Mouse (Mus musculus) heart, embryonic 15.5 days (tissue): ENCODE data around the gene Fxyd6. TPM values are rescaled to one million over a fixed set of nuclear protein-coding genes. Genes with fewer than 3 reads are reported as not detected.

Source experiments
- ATAC-seq: fragments of 200-750 bp; cut with Nextera tagmentation; replicated peaks from 2 replicates; pipeline ENCODE4 v1.8.0; 2017; ENCODE audit warnings: low read depth, moderate TSS enrichment; ENCODE audit not compliant: insufficient number of reproducible peaks, insufficient read depth, low FRiP score
- H3K27ac ChIP-seq: fragments of 300-500 bp; sonication (generic); 2 replicates; pipeline ENCODE4 v1.5.1; 2015; ENCODE audit warnings: mild to moderate bottlenecking, inconsistent platforms
- H3K27me3 ChIP-seq: fragments of 300-500 bp; sonication (generic); 2 replicates; pipeline ENCODE4 v1.6.1; 2015; ENCODE audit warnings: inconsistent platforms
- H3K36me3 ChIP-seq: fragments of 300-500 bp; sonication (generic); 2 replicates; pipeline ENCODE4 v1.6.1; 2015; ENCODE audit warnings: mild to moderate bottlenecking, inconsistent platforms
- H3K4me1 ChIP-seq: fragments of 300-500 bp; sonication (generic); replicated peaks from 2 replicates; pipeline ENCODE4 v1.6.1; 2015; ENCODE audit warnings: inconsistent platforms
- H3K4me2 ChIP-seq: fragments of 300-500 bp; sonication (generic); 2 replicates; pipeline ENCODE4 v1.6.1; 2015; ENCODE audit warnings: inconsistent platforms, mild to moderate bottlenecking, moderate library complexity
- H3K4me3 ChIP-seq: fragments of 300-500 bp; sonication (generic); 2 replicates; pipeline ENCODE4 v1.5.1; 2015; ENCODE audit warnings: mild to moderate bottlenecking, inconsistent platforms
- H3K9ac ChIP-seq: fragments of 300-500 bp; sonication (generic); 2 replicates; pipeline ENCODE4 v1.6.1; 2015; ENCODE audit warnings: mild to moderate bottlenecking, inconsistent platforms
- H3K9me3 ChIP-seq: fragments of 300-500 bp; sonication (generic); replicated peaks from 2 replicates; pipeline ENCODE4 v1.6.1; 2016; ENCODE audit warnings: inconsistent platforms
- WGBS: fragments of 180-500 bp; shearing (Covaris S2); methylation state at CpG from one replicate; pipeline ENCODE4 v1.1.7; 2015; ENCODE audit warnings: mixed read lengths; 5-methylcytosine and 5-hydroxymethylcytosine counted together
- polyA plus RNA-seq: library from polyadenylated mRNA; unstranded; fragments of >200 nt; fragmentation: Nextera tagmentation; extraction: Ambion mirVana; gene quantifications from 2 replicates; pipeline ENCODE4 v1.2.1, GENCODE M21; 2015

Fxyd6 gene
- polyA plus RNA-seq, 1 experiment from 2014 or later, result 37.6 TPM

GRCm38 (mm10) chr9:45412287-45412686 lies 42.3 kb downstream of the Fxyd6 start:
- Histone ChIP-seq H3K36me3 (no peaks in the 10 kb centered on the region), H3K9me3 (no peaks in the 10 kb centered on the region), H3K4me3 (no peak overlapping the region), H3K4me1 (peaks cover 5% of the 10 kb centered on the region), H3K9ac (no peak overlapping the region), H3K27ac (no peak overlapping the region), H3K27me3 (peaks cover 20% of the 10 kb centered on the region), H3K4me2 (peak overlapping the region; percentile 29)
- no peak for ATAC-seq
- 6% methylated on average over 10 of the region's 10 CpGs for WGBS

DNA sequence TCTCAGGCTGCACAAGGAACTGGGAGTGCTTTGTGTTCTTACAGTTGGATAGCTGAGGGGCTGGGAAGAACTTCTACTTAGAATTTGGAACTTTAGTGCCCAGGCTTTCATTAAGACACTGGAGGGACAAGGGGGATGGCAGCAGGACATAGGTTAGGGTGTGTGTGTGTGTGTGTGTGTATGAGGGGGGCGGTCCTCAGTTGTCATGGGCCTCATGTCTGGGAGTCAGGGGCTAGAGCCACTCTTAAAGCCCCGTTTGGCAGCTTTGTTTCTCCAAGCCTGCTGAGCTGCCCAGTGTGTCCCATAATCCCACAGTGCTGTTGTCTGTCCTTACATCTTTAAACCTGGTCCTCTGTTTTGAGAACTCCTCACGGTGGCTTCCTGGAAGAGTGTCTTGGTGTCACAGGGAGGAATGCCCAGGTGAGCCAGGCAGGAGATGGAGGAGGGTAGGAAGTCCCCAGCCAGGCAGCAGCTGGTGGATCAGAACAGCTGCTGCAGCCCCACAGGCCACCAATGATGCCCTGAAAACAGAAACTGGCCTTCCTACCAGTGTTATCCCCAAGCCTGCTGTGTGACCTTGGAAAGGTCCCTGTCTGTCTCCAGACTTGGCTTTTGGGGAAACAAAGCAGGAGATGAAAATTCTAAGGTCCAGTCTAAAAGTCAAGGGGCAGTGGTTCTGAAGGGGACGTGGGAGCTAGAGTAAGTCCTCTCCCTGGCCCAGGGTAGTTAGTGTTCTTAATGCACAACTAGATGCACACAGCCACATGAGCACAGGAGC lies 42.9 kb downstream of the Fxyd6 start:
- no peak overlapping the region for H3K9ac ChIP-seq
- no peak for ATAC-seq
- no peaks in the 10 kb centered on the region for H3K36me3 ChIP-seq
- no peaks in the 10 kb centered on the region for H3K9me3 ChIP-seq
- no peak overlapping the region for H3K27ac ChIP-seq
- H3K4me3 ChIP-seq, result no peak overlapping the region
- WGBS, result 74% methylated on average over 4 of the region's 4 CpGs
- H3K27me3 ChIP-seq, result peaks cover 15% of the 10 kb centered on the region
- no peak overlapping the region for H3K4me2 ChIP-seq
- peaks cover 5% of the 10 kb centered on the region for H3K4me1 ChIP-seq

DNA sequence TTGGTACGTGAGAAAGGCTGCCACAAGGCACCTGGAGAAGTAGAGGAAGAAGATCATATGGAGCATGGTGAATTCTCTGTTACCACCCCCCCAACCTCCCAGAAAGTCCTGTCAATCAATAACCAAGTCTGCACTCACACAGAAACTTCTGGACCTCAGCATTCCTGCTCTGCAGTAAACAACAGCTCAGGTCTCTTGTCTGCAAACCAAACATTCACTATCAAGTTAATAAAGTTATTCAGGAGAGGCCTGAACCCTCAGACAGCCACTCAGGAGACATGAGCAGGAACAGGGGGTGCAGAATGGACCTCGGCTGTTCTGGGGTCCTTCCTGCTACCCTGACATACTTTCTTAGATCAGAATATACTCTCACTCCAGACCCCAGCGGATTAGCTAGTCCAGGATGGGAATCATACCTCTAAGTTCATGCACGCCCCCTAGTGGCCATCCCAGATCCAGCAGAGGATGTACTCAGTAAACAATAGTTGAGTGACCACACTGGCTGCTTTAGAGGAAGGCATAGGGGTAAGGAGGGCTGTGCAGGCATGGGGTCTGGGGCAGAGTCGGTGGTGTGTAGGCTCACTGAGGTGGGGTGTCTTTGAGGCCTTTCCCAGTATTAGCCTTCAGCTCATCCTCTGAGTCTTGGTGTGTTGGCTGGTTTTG lies 43.6 kb downstream of the Fxyd6 start:
- peaks cover 14% of the 10 kb centered on the region; the same call in 1 of the 2 replicates for H3K27me3 ChIP-seq
- no peak overlapping the region for H3K4me3 ChIP-seq
- 55% methylated on average over 5 of the region's 5 CpGs for WGBS
- H3K4me1 ChIP-seq, result peaks cover 5% of the 10 kb centered on the region
- H3K27ac ChIP-seq, result no peak overlapping the region
- H3K36me3 ChIP-seq, result no peaks in the 10 kb centered on the region
- H3K9ac ChIP-seq, result no peak overlapping the region
- ATAC-seq, result no peak
- H3K4me2 ChIP-seq, result no peak overlapping the region
- H3K9me3 ChIP-seq, result no peaks in the 10 kb centered on the region

DNA sequence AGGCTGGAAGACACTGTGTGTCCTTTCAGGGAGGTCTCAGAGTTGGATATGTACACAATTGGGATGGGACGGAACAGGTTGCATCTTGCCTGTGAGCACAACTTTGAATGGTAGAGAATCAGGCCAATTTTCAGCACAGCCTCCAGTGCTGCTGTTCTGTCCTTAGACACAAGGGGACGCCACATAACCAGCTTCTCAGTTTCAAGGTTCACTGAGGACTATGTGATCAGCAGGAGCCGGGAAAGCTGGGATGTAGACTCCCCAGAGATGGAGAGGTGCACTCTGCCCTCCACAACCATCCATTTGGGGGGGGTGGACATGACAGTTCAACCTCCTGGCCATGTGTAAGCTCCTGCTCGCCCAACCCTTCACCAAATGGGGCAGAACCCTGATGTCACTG lies 45.9 kb downstream of the Fxyd6 start:
- Histone ChIP-seq H3K4me1 (peaks cover 5% of the 10 kb centered on the region), H3K27me3 (no peaks in the 10 kb centered on the region), H3K4me2 (no peak overlapping the region), H3K36me3 (no peaks in the 10 kb centered on the region), H3K4me3 (no peak overlapping the region), H3K27ac (no peak overlapping the region), H3K9ac (no peak overlapping the region), H3K9me3 (no peaks in the 10 kb centered on the region)
- 0 out of 2 replicates have a peak, but pooled peaks have one; percentile 7 for ATAC-seq
- WGBS, result 48% methylated on average over 4 of the region's 4 CpGs

DNA sequence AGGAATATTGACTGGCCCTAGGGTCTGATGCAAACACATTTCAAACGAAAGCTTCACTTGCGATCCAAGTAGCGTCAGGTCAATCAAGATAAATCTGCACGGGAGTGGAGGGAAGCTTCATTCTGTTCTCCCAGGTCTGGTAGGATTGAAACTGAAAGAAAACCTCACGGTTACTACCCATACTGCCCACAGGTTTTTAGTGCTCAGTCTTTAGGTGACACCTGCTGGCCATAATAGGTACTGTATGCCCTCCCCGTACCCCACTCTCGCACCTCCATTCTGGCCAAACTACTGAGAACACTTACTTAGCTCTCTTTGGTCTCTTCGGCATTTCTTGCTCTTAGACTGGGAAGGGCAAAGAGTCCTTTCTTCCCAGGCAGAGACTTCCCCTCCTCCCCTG lies 47.3 kb downstream of the Fxyd6 start:
- H3K9me3 ChIP-seq, result no peaks in the 10 kb centered on the region
- H3K4me2 ChIP-seq, result peak overlapping the region; percentile 32; the same call in 1 of the 2 replicates
- H3K27me3 ChIP-seq, result peaks cover 5% of the 10 kb centered on the region; the same call in 1 of the 2 replicates
- WGBS, result 18% methylated on average over 8 of the region's 8 CpGs
- H3K27ac ChIP-seq, result no peak overlapping the region
- H3K9ac ChIP-seq, result 0 out of 2 replicates have a peak overlapping the region, but pooled peaks have one; percentile 22
- ATAC-seq, result no peak
- H3K4me3 ChIP-seq, result peak overlapping the region; percentile 29
- H3K4me1 ChIP-seq, result peaks cover under 1% of the 10 kb centered on the region
- H3K36me3 ChIP-seq, result no peaks in the 10 kb centered on the region

DNA sequence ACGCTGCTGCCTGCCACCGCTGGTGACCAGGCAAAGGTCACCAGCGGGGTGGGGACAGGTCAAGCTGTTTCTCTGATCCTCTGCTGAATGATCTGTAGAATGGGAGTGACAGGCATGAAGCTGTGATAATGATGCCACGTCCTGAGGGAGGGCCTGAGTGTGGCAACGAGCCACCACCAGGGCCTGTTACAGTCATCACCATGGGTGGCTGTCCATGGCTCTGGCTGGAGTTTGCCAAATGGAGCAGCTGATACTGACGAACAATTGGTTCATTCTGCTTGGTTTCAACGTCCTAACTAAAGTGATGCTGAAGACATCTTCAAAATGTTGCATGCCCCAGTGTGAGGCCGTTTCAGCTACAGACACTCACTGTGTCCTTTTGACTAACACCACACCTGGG lies 48.3 kb downstream of the Fxyd6 start:
- 45% methylated on average over 8 of the region's 8 CpGs for WGBS
- Histone ChIP-seq H3K4me1 (no peaks in the 10 kb centered on the region), H3K9me3 (no peaks in the 10 kb centered on the region), H3K4me2 (no peak overlapping the region), H3K27ac (no peak overlapping the region), H3K36me3 (no peaks in the 10 kb centered on the region), H3K4me3 (no peak overlapping the region), H3K9ac (no peak overlapping the region), H3K27me3 (peaks cover 5% of the 10 kb centered on the region; the same call in 1 of the 2 replicates)
- no peak for ATAC-seq

DNA sequence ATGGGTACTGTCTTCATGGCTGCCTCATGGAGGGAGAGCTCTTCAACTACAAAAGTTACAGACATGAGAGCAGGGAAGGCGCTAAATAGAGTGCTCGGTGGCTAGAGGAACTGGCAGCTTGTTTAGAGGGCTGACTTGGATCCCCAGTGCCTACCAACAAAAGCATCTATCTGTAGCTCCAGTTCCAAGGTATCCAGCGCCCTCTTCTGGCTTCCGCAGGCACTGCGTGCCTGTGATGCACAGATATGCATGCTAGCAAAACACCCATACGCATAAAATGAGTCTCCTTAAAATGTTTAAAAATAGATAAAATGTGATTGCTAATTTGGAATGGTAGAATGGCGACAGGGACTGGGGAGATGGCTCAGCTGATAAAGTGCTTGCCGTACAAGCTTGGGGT lies 51.2 kb downstream of the Fxyd6 start:
- ATAC-seq, result no peak
- H3K27ac ChIP-seq, result no peak overlapping the region
- H3K9me3 ChIP-seq, result no peaks in the 10 kb centered on the region
- H3K4me1 ChIP-seq, result no peaks in the 10 kb centered on the region
- H3K27me3 ChIP-seq, result peaks cover 5% of the 10 kb centered on the region; the same call in 1 of the 2 replicates
- H3K4me3 ChIP-seq, result no peak overlapping the region
- WGBS, result 63% methylated on average over 8 of the region's 8 CpGs
- no peak overlapping the region for H3K4me2 ChIP-seq
- H3K9ac ChIP-seq, result no peak overlapping the region
- no peaks in the 10 kb centered on the region for H3K36me3 ChIP-seq

DNA sequence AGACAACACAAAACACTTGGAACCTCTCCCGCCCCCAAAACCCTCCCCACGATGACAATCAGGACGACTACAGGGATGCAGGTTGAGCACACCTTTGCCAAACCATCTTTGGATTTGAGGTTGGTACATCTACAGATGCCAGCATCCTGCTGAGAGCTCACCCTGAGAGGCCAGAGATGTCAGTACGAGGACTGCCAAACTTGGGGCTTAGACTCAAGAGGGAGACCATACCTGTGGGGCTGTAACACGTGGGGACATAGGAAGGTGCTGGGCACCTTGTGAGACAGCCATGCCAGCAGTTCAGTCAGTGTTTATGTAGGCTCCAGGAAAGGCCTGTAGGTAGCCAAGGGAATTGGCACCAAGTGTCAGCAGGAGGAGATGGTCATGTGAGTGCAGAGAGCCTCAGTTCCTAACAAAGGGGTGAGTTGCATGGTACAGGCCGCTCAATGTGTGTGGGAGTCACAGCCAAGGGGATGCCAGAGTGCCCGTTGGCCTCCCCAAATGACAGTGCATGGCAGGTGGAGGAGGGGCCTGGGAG lies 52.8 kb downstream of the Fxyd6 start:
- Histone ChIP-seq H3K27ac (no peak overlapping the region), H3K4me2 (no peak overlapping the region), H3K9ac (no peak overlapping the region), H3K4me3 (no peak overlapping the region), H3K4me1 (no peaks in the 10 kb centered on the region), H3K36me3 (no peaks in the 10 kb centered on the region), H3K27me3 (peaks cover 8% of the 10 kb centered on the region), H3K9me3 (no peaks in the 10 kb centered on the region)
- WGBS, result 70% methylated on average over 7 of the region's 7 CpGs
- ATAC-seq, result no peak

DNA sequence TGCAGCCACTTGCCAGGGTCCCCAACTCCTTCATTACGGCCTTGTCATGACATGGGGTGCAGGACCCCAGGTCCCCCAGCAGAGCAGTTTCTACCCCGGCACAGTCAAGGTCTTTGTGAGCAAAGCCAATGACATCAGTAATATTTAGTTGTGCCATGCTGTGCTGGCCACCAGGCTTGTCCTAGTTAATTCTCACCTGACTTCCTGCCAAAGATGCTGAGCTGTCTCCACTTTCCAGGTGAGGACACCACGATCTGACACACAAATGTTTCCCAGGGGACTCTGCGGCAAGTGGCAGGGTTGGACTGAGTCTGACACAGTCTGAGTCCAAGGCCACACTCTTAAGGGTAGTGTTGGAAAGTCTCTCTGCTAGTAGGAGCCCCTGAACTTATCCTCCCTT lies 56.5 kb downstream of the Fxyd6 start, which contains the start of gene Dscaml1:
TSS of gene Dscaml1 (plus strand) at position 173 of the 400 bp plus-strand sequence.
- WGBS, result 78% methylated on average over 4 of the region's 4 CpGs
- peaks cover 38% of the 10 kb centered on the region for H3K27me3 ChIP-seq
- H3K4me1 ChIP-seq, result peaks cover 15% of the 10 kb centered on the region

GRCm38 (mm10) chr9:45429392-45429791 lies 59.4 kb downstream of the Fxyd6 start:
- WGBS, result 17% methylated on average over 5 of the region's 5 CpGs
- H3K4me3 ChIP-seq, result no peak overlapping the region
- H3K9me3 ChIP-seq, result no peaks in the 10 kb centered on the region
- H3K27ac ChIP-seq, result no peak overlapping the region
- ATAC-seq, result no peak
- H3K4me2 ChIP-seq, result no peak overlapping the region
- no peak overlapping the region for H3K9ac ChIP-seq
- no peaks in the 10 kb centered on the region for H3K36me3 ChIP-seq
- H3K27me3 ChIP-seq, result peaks cover 60% of the 10 kb centered on the region
- peaks cover 16% of the 10 kb centered on the region for H3K4me1 ChIP-seq

More for the DNA sequence above, 56.5 kb downstream of the Fxyd6 start, which contains the start of gene Dscaml1:
- Histone ChIP-seq H3K4me3 (no peak within 1 kb of the TSS), H3K4me2 (no peak within 1 kb of the TSS), H3K27ac (no peak within 1 kb of the TSS), H3K9ac (no peak within 1 kb of the TSS), H3K9me3 (no peaks in the 10 kb centered on the region), H3K36me3 (no peaks in the 10 kb centered on the region)
- no peak for ATAC-seq

DNA sequence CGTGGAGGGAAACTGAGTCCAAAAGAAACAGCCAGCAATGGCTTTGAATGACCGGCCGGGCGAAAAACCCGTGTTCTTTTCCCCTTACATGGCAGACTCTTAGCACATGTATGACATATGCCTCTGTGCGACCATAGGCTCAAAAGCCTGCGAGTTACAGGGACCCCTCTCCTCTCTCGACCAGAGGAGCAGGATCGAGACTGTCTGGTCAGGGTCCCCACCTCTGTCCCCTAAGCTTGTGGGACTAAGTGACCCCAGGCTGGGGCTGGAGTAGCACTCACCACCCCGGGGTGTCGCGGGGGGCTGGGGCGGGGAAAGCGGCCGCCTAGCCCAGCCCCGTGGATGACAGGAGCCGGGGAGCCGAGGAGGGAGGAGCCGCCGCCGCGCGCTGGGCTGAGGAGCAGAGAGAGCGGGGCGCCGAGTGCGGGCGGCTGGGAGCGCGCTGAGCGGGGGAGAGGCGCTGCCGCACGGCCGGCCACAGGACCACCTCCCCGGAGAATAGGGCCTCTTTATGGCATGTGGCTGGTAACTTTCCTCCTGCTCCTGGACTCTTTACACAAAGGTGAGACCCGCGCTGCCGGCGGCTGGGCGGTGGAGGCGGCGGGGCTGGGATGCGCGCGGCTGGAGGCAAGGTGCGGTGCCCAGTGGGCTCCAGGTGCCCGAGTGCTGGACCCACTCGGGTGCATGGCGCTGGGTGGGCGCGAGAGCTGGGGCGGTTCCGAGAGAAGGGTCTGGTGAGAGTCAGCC lies 60.1 kb downstream of the Fxyd6 start:
- 2% methylated on average over 51 of the region's 54 CpGs for WGBS
- peak overlapping the region; percentile 16; the same call in 1 of the 2 replicates for H3K9ac ChIP-seq

More for the DNA sequence above, 60.1 kb downstream of the Fxyd6 start:
- H3K27ac ChIP-seq, result no peak overlapping the region
- H3K4me3 ChIP-seq, result peak overlapping the region; percentile 45
- no peaks in the 10 kb centered on the region for H3K36me3 ChIP-seq
- peaks cover 16% of the 10 kb centered on the region for H3K4me1 ChIP-seq
- no peaks in the 10 kb centered on the region for H3K9me3 ChIP-seq
- ATAC-seq, result no peak
- peaks cover 67% of the 10 kb centered on the region for H3K27me3 ChIP-seq
- H3K4me2 ChIP-seq, result peak overlapping the region; percentile 70
